Mouse (Mus musculus) fat pad, adult 2 months (tissue): ENCODE data around the gene Bpnt1.
A peak's percentile ranks its signal among the peaks of the same experiment; 100 is the strongest.
"Not testable (repeated sequence)": the region's sequence is repeated elsewhere in the genome, so short reads cannot be mapped to it uniquely, and the experiment has no call there.

ENCODE experiments used
- DNase-seq: peaks from one replicate; pipeline ENCODE4 v3.0.0-alpha.2; 2011; ENCODE audit warnings: low read depth, low spot score; ENCODE audit errors: extremely low read depth

Bpnt1 gene

DNA sequence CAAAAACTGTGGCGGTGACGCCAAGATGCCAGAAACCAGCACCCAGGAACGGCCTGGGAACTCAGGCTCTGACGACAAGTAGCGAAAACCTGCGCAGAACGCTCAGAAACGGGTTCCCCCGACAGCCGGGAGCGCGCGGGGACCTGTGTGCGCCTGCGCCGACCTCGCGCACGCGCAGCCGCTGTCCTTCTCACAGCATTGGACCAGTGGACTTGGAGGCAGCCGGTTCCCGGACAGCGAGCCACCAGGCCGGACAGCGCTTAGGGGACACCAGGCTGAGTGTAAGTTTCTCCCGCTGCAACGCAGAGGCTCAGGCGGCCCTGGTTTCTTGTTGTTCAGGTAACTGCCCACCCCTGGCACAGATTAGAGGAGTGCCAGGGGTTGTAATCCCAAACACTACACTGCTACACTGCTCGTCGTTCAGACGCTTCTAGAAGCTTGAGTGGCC is at the start of gene Bpnt1:
Gene Bpnt1 (plus strand): TSS at position 167 of the 448 bp plus-strand sequence.
- DNase-seq, result no peak

DNA sequence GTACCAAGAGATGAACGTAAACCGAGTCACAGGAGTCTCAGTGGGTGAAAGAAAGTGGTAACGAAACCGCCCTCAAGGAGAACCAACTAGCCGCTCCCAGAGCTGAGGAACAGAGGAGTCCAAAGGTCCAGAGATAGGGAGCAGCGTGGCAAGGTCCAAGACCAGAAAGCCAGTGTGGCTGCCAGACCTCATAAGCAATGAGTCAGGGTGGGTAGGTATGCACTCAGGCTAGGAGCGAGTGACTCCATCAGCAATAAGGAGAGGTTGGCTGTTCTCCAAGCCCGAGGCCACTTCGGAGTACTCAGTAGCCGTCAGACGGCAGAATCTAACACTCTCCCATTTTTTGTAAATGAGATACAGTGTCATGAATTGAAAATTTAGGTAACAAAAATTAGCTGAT is 49.1 kb upstream of the Bpnt1 start:
- DNase-seq, result no peak

DNA sequence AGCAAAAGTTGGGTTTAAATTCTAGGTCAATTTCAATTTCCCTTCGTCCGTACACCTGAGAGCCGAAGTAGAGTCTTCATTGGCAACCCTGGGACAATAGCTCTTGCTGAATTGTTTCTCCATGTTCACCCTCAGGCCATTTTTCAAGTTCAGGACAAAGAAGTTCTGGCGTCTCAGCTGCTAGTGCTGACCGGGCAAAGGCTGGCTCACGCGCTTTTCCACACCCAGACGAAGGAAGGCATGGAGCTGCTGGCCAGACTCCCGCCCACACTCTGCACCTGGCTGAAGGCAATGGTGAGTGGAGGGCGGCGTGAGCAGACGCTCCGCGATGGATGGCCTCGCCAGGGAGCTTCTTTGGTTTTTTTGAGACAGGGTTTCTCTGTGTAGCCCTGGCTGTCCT is 48.7 kb upstream of the Bpnt1 start:
- peak; percentile 76 for DNase-seq

DNA sequence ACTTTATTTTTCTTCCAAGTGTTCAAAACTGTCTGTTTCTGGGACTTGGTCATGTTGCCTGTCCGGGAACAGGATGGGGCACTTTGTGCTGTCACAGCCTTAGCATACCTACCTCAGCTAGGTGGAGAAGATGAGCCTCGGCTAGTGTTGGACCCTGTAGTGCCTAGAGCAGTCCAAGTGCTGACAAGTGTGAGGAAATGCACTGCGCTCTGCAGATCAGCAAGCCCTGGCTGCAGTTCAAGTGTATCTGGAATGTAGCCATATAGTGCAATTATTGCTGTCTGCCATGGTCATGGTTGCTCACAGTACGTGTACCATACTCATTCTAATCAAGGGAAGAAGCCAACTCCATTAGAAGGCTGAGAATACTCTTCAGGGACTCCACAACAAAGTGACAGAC is 47.2 kb upstream of the Bpnt1 start:
- peak; percentile 58 for DNase-seq

DNA sequence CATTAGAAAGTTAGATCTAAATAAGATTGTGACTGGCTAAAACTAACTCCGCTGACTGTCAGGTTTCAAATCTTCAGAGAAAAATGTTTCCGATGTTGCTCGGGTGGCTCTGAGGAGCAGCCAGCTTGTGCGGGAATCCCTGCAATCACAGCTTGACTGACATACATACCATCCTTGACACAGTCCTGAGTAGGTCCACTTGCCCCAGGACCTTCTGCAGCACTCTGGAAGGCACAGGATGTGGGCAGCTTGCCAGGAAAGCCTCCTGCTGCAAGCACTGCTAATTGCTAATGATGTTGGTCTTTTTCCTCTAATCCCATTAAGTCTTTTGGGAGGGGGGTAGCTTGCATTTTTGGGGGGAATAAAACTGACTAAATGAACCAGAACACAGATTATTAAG is 46.8 kb upstream of the Bpnt1 start:
- DNase-seq, result no peak

DNA sequence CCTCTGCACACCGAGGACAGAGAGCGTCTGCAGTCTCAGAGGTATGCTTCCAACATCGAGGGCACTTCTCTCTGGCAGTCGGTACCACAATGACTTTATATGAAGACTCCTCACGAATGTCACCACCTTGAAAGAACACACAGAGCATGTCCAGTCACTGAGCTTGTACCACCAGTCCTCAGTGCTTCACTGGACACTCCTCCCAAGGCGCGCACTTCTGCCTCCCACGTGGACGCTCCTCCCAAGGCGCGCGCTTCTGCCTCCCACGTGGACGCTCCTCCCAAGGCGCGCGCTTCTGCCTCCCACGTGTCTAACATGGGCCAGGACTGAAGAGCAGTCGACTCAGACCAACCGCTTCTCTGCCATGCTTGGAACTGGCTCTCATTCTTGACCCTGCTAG is 44.9 kb upstream of the Bpnt1 start:
- DNase-seq, result no peak

GRCm38 (mm10) chr1:185289231-185289630 is 42.7 kb upstream of the Bpnt1 start:
- DNase-seq, result no peak

GRCm38 (mm10) chr1:185291336-185291735 is 40.6 kb upstream of the Bpnt1 start:
- DNase-seq, result no peak

GRCm38 (mm10) chr1:185292646-185293360 is 39.1 kb upstream of the Bpnt1 start:
- DNase-seq, result no peak

- no peak for DNase-seq
These were observed 35.1 kb upstream of the Bpnt1 start for GRCm38 (mm10) chr1:185296850-185297249.

DNA sequence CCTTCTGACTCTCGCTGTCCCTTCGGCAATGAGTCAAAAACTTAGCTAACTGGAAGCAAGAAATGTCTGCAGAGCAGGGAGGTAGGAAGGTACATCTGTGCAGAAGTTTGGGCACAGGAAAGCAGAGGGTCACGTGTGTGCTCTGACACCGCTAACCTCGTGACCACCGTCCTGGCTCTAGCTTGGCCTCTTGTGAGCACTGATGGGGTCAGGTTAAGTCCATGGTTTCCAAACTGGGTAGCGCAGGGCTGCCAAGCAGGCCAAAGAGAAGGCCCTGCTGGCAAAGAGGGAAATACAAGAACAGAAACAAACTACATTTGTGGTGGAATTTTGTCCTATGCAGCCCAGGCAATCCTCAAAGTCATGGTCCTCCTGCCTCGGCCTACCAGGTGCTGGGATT is 33.5 kb upstream of the Bpnt1 start:
- DNase-seq, result no peak

DNA sequence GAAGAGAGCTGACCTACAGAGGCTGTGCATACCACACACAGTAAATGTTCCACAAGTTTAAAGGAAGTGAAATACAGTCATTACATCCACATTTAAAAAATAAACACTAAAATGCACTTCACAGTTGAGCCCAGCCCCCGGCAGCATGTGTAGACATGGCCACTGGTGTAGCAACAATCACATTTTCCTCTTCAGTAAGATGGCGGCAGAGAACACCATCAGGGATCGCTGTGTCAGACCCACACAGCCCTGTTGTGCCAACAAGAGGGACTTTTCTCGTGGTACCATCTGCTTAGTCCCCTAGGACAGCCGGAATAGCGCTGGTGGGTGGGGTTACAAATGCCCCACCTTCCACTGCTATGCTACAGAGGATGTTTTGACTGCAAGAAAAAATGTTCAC is 29.1 kb upstream of the Bpnt1 start:
- no peak for DNase-seq

DNA sequence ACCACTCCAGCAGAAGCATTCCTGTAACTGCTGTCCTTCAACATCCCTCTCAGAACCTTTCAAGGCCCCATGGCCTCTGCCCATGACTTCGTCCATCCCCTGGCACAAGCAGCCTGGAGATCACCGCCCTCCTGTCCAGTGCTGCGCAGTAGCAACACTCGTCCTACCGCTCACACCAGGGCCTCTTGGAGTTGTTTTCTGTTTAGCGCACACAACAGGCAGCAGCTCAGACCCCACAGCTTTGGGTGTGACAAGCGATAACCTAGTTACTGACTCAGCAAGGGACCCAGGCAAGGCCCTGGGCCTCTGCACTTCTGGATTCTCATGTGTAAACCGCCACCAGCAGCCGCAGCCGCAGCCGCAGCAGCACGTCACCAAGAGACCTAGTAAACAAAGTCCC is 25.1 kb upstream of the Bpnt1 start:
- DNase-seq, result no peak

DNA sequence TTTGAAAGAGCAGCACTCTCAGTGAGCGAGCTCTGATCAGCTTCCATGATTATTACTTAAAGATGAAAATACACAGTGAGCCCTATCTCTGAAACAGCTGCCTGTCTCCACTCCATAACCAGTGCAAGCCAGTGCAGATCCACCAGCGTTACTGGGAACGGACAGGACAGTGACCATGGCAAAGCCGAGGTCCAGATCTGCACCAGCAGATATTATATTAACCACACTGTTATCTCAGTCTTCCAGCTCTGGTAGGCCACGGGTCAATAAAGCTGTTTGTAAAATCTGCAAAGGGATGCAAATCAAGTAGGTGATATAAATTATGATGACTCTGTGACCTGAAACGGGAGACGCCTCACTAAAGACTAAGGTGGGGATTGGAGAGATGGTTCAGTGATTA is 24.3 kb upstream of the Bpnt1 start:
- DNase-seq, result no peak

GRCm38 (mm10) chr1:185308334-185308733 is 23.6 kb upstream of the Bpnt1 start:
- no peak for DNase-seq

GRCm38 (mm10) chr1:185308908-185309307 is 23.0 kb upstream of the Bpnt1 start:
- DNase-seq, result no peak

DNA sequence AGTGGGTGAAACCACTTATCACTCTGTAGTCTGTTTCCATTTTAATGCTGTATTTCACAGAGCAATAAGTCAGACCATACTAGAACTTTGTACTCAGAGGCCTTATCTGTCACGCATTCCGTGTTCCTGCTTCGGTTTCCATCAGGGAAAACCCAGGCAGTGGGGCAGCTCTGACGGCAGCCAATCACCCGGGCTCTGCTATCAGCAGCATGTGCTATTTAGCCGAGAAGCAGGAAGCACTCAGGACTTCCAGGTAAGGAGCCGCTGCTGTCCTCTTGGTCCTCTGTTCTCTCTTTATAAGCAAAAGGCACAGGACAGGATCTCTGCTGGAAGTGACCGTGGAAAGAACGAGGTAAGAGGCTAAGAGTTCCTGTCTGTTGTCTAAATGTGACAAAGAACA is 20.0 kb upstream of the Bpnt1 start:
- DNase-seq, result no peak

- no peak for DNase-seq
These were observed 17.4 kb upstream of the Bpnt1 start for GRCm38 (mm10) chr1:185314546-185314945.

DNA sequence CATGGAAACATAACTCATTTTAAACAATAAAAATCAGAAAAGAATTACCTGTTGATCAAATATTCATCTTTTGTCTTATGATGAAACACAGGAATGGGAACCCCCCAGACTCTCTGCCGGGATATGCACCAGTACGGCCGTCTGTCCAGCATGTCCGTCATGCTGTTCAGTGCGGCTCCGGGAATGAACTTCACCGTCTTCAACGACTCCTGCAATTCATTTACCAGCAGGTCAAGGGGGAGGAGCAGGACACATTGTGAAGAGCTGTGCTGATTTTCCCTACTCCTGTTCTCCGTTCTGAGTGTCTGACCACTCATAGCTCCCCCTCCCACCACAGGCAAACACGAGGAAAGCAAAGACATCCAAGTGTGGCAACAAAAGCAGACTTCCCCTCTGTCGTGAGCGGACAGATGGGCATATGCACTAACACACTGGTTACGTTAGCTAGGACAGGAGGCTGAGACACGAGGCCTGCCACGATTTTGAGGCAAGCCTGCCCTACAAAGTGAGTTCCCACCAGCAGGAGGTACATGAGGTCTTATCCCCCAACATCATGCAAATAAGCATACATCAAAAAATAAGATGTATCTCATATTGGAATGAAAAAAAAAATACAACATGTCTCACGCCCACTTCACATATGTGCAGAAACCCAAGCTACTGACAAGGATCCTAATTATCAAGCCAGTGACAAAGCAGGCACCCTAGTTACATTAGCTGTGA is 15.9 kb upstream of the Bpnt1 start:
- no peak for DNase-seq

DNA sequence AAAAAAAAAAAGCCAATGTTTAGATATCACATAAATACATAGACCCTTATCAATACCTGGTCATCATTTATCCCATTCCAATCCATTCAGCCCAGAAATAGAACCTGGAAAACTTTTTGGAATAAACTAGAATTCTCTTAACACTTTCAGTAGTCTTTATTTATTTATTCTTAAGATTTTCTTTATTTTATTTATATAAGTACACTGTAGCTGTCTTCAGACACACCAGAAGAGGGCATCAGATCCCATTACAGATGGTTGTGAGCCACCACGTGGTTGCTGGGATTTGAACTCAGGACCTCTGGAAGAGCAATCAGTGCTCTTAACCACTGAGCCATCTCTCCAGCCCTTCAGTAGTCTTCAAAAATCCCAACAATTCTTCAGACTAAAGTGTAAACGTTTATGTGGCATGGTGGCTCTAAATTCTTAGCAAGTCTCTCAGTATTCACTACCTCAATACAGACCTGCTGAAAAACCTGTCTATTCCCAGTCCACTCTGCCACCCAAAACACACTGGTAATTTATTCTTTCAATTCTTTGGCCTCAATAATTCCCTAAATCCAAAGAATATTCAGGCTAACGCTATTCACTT is 4.1 kb upstream of the Bpnt1 start:
- not testable (repeated sequence) for DNase-seq

- no peak for DNase-seq
These were observed 3.0 kb upstream of the Bpnt1 start, which contains the start of gene Iars2 for GRCm38 (mm10) chr1:185328721-185329610. TSS of gene Iars2 (minus strand) at chr1:185329396.
